Mouse (Mus musculus) myocyte (in vitro differentiated cells): ENCODE measurements around the gene Sgsm2. TPM values are rescaled to one million over a fixed set of nuclear protein-coding genes. Genes with fewer than 3 reads are reported as not detected.

Source experiments
- H3K27me3 ChIP-seq: one replicate; pipeline ENCODE4 v1.6.1; 2011; ENCODE audit not compliant: control insufficient read depth, insufficient read depth, insufficient read length
- H3K36me3 ChIP-seq: one replicate; pipeline ENCODE4 v1.6.1; 2011; ENCODE audit not compliant: control insufficient read depth, insufficient read depth
- H3K4me2 ChIP-seq: one replicate; pipeline ENCODE4 v1.6.1; 2011; ENCODE audit warnings: low read depth, control low read depth
- H3K4me3 ChIP-seq: one replicate; pipeline ENCODE4 v1.5.1; 2011; ENCODE audit warnings: mild to moderate bottlenecking, control low read depth, moderate library complexity
- H3K79me2 ChIP-seq: one replicate; pipeline ENCODE4 v1.6.1; 2011; ENCODE audit not compliant: control insufficient read depth, insufficient read depth
- H3ac ChIP-seq: one replicate; pipeline ENCODE4 v1.6.1; 2011; ENCODE audit not compliant: control insufficient read depth, insufficient read length
- CEBPB ChIP-seq: IDR thresholded peaks from 2 replicates; pipeline ENCODE4 v1.6.1; 2011; ENCODE audit warnings: mild to moderate bottlenecking, moderate library complexity; ENCODE audit not compliant: poor library complexity, insufficient read depth, severe bottlenecking
- E2F4 ChIP-seq: IDR thresholded peaks from one replicate; pipeline ENCODE4 v1.6.1; 2011; ENCODE audit warnings: mild to moderate bottlenecking, control low read depth, moderate library complexity; ENCODE audit not compliant: insufficient read depth
- MAX ChIP-seq: IDR thresholded peaks from one replicate; pipeline ENCODE4 v1.6.1; 2011; ENCODE audit warnings: low read depth, mild to moderate bottlenecking, control low read depth
- MYOD1 ChIP-seq, 3 experiments: IDR thresholded peaks; one replicate each; pipeline ENCODE4 v1.6.1; 2011; ENCODE audit warnings: control low read depth in 2 of 3, low read depth in 2 of 3, mild to moderate bottlenecking in 2 of 3, moderate library complexity in 1 of 3; ENCODE audit not compliant: insufficient read length in 2 of 3, control insufficient read depth in 1 of 3
- MYOG ChIP-seq, 3 experiments: IDR thresholded peaks; one replicate each; pipeline ENCODE4 v1.6.1; 2011; ENCODE audit warnings: control low read depth in 2 of 3, low read depth in 2 of 3, mild to moderate bottlenecking in 2 of 3; ENCODE audit not compliant: insufficient read length in 2 of 3, control insufficient read depth in 1 of 3, insufficient read depth in 1 of 3
- POLR2A ChIP-seq: IDR thresholded peaks from one replicate; pipeline ENCODE4 v1.6.1; 2011; ENCODE audit warnings: low read depth, mild to moderate bottlenecking, control low read depth, moderate library complexity; ENCODE audit not compliant: insufficient read length
- POLR2AphosphoS2 ChIP-seq: IDR thresholded peaks from one replicate; pipeline ENCODE4 v1.6.1; 2011; ENCODE audit warnings: low read depth, control low read depth; ENCODE audit not compliant: insufficient read length
- REST ChIP-seq: IDR thresholded peaks from one replicate; pipeline ENCODE4 v1.6.1; 2011; ENCODE audit warnings: mild to moderate bottlenecking, control low read depth, moderate library complexity; ENCODE audit not compliant: insufficient read depth, insufficient read length
- SRF ChIP-seq: IDR thresholded peaks from one replicate; pipeline ENCODE4 v1.6.1; 2011; ENCODE audit warnings: low read depth; ENCODE audit not compliant: control insufficient read depth, insufficient read length
- TCF12 ChIP-seq: IDR thresholded peaks from one replicate; pipeline ENCODE4 v1.6.1; 2011; ENCODE audit warnings: mild to moderate bottlenecking, control low read depth; ENCODE audit not compliant: poor library complexity, insufficient read depth, severe bottlenecking
- TCF3 ChIP-seq: IDR thresholded peaks from one replicate; pipeline ENCODE4 v1.6.1; 2011; ENCODE audit warnings: low read depth, control low read depth; ENCODE audit not compliant: insufficient read length
- USF1 ChIP-seq: IDR thresholded peaks from one replicate; pipeline ENCODE4 v1.6.1; 2011; ENCODE audit warnings: low read depth, mild to moderate bottlenecking, control low read depth, moderate library complexity
- polyA plus RNA-seq: library from polyadenylated mRNA; unstranded; fragments of >200 nt; fragmentation: generic; extraction: Trizol; gene quantifications from one replicate; pipeline ENCODE4 v1.2.1, GENCODE M21; 2012; ENCODE audit warnings: missing spikeins

Gene Sgsm2
- polyA plus RNA-seq, 1 experiment = 12.3 TPM

- Histone ChIP-seq H3K4me2 (peak overlapping the region; percentile 98), H3K4me3 (peak overlapping the region; percentile 82), H3K27me3 (no peaks in the 10 kb centered on the region), H3K36me3 (no peaks in the 10 kb centered on the region), H3K79me2 (peaks cover 14% of the 10 kb centered on the region), H3ac (no peak overlapping the region)
- TF ChIP-seq E2F4 (no peak), MYOG (IDR thresholded peaks at IDR 0.05; ENCODE audit: control insufficient read depth in 1 of 3, insufficient read depth in 1 of 3, insufficient read length in 2 of 3, low read depth in 2 of 3) (no peak), TCF3 (no peak), USF1 (no peak), MAX (no peak), POLR2A (no peak), SRF (no peak), TCF12 (no peak), CEBPB (no peak), POLR2AphosphoS2 (no peak), REST (no peak)
These were observed 67.8 kb downstream of the Sgsm2 start for GRCm38 (mm10) chr11:74828965-74829550.

DNA sequence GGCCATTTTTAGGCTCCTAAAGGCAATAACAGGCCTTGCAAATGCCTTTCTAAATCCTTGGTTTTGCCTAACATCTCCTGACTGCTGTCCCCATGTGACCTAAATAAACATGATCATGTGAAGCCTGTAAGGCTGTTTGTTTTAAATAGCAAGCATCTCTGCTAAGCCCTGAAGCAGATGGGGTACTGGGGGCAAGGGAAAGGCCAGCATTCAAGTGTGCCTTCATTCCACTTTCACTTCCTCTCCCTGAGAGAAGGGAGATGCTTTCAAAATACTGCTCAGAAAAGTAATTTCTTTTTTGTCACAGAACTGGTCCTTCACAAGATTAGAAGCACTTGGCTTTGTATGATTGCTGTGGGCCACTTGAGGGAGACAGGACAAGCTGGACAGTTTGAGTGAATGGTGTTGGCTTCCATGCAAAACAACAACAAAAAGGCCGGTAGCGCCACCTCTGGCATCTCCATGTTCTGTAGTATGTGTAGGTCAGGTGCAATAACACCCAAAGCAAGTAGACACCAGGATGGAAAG is 68.4 kb downstream of the Sgsm2 start:
- Histone ChIP-seq H3K27me3 (no peaks in the 10 kb centered on the region), H3K36me3 (no peaks in the 10 kb centered on the region), H3K4me3 (no peak overlapping the region), H3K4me2 (no peak overlapping the region), H3K79me2 (peaks cover 8% of the 10 kb centered on the region), H3ac (no peak overlapping the region)
- TF ChIP-seq MYOG (IDR thresholded peaks at IDR 0.05; ENCODE audit: control insufficient read depth in 1 of 3, insufficient read depth in 1 of 3, insufficient read length in 2 of 3, low read depth in 2 of 3) (no peak), REST (no peak), SRF (no peak), TCF3 (no peak), USF1 (peak; percentile 18), MAX (no peak)

DNA sequence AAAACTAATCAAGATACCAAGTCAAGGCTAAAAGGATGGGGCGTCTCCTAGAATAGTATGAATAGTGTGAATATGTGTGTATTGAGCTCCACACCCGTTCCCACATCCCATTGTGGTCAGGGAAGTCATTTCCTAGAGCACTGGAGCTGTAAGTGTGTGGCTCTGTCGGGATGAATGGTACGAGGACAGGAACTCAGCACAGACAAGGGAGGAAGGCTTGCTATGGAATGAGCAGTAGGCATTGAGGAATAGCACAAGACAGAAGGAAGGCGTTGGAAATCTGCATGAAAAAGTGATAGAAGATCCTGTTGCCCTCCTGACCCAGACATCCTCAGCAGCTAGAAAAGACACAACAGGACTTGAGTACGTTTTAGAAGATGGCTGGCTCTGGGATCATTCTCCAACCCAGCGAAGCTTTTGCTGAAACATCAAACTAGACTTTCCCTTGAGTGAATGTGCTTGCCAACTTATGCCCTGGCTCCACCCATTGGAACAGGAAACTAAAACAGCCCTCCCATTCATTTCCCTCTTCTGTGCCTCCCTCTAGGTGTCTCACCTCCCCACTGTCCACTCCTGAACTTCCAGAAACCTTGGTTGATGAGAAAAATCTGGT is 69.0 kb downstream of the Sgsm2 start:
- Histone ChIP-seq H3K79me2 (peaks cover 2% of the 10 kb centered on the region), H3K4me2 (no peak overlapping the region), H3K4me3 (no peak overlapping the region), H3K27me3 (no peaks in the 10 kb centered on the region), H3K36me3 (no peaks in the 10 kb centered on the region), H3ac (no peak overlapping the region)
- TF ChIP-seq REST = no peak
- TF ChIP-seq POLR2A = no peak
- no peak for TF ChIP-seq MAX
- TF ChIP-seq POLR2AphosphoS2 = no peak
- no peak for TF ChIP-seq MYOD1 (IDR thresholded peaks at IDR 0.05; ENCODE audit: control insufficient read depth in 1 of 3, insufficient read length in 2 of 3, low read depth in 2 of 3)
- TF ChIP-seq CEBPB = no peak
- no peak for TF ChIP-seq TCF3
- TF ChIP-seq USF1 = no peak
- no peak for TF ChIP-seq MYOG (IDR thresholded peaks at IDR 0.05; ENCODE audit: control insufficient read depth in 1 of 3, insufficient read depth in 1 of 3, insufficient read length in 2 of 3, low read depth in 2 of 3)
- no peak for TF ChIP-seq TCF12

DNA sequence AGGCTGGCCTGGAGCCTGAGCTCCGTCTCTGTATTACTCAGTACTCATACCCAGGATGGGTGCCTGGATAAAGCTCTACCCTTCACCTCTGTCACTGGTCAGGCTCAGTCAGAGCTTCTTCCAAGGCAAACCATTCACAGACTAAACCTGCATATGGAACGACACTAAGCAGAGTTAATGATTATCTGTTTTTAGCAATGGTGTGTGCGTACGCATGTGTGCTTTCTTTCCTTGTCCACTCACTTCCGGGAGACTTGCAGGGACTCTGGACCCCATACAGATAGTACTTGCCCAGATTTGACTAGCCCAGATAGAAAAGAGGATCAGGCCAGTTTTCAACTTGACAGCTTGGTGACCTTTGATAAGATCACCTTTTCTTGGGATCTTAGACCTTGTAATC is 70.2 kb downstream of the Sgsm2 start:
- H3K79me2 ChIP-seq = no peaks in the 10 kb centered on the region
- H3ac ChIP-seq = no peak overlapping the region
- peak overlapping the region; percentile 35 for H3K4me2 ChIP-seq
- H3K27me3 ChIP-seq = no peaks in the 10 kb centered on the region
- TF ChIP-seq MYOD1 (IDR thresholded peaks at IDR 0.05; ENCODE audit: control insufficient read depth in 1 of 3, insufficient read length in 2 of 3, low read depth in 2 of 3) = no peak
- no peak for TF ChIP-seq CEBPB
- TF ChIP-seq MYOG (IDR thresholded peaks at IDR 0.05; ENCODE audit: control insufficient read depth in 1 of 3, insufficient read depth in 1 of 3, insufficient read length in 2 of 3, low read depth in 2 of 3) = no peak
- no peak for TF ChIP-seq TCF3
- TF ChIP-seq E2F4 = no peak
- TF ChIP-seq SRF = no peak
- TF ChIP-seq REST = no peak
- no peak for TF ChIP-seq USF1
- TF ChIP-seq POLR2A = no peak
- TF ChIP-seq TCF12 = no peak
- TF ChIP-seq POLR2AphosphoS2 = no peak
- no peak for TF ChIP-seq MAX
- no peaks in the 10 kb centered on the region for H3K36me3 ChIP-seq
- H3K4me3 ChIP-seq = no peak overlapping the region

GRCm38 (mm10) chr11:74826151-74826550 is 70.7 kb downstream of the Sgsm2 start:
- H3K79me2 ChIP-seq = no peaks in the 10 kb centered on the region
- H3K4me3 ChIP-seq = no peak overlapping the region
- H3ac ChIP-seq = no peak overlapping the region
- no peaks in the 10 kb centered on the region for H3K27me3 ChIP-seq
- H3K36me3 ChIP-seq = no peaks in the 10 kb centered on the region
- H3K4me2 ChIP-seq = peak overlapping the region; percentile 35
- TF ChIP-seq USF1 (no peak), REST (no peak), TCF3 (no peak), MAX (no peak), MYOG (IDR thresholded peaks at IDR 0.05; ENCODE audit: control insufficient read depth in 1 of 3, insufficient read depth in 1 of 3, insufficient read length in 2 of 3, low read depth in 2 of 3) (no peak), E2F4 (no peak)
